Mouse (Mus musculus) hindbrain, embryonic 16.5 days (tissue): Measurements from ENCODE around the gene Smtn. TPM values are rescaled to one million over a fixed set of nuclear protein-coding genes. Genes with fewer than 3 reads are reported as not detected.

ENCODE experiments used
- ATAC-seq: fragments of 200-750 bp; cut with Nextera tagmentation; 2 replicates; pipeline ENCODE4 v1.8.0; 2017; ENCODE audit warnings: moderate TSS enrichment, moderate library complexity
- H3K27ac ChIP-seq: fragments of 300-500 bp; sonication (generic); 2 replicates; pipeline ENCODE4 v1.5.1; 2014; ENCODE audit warnings: low read depth, mild to moderate bottlenecking, control low read depth, low read length, moderate library complexity
- H3K27me3 ChIP-seq: fragments of 300-500 bp; sonication (generic); replicated peaks from 2 replicates; pipeline ENCODE4 v1.6.1; 2014; ENCODE audit warnings: low read length; ENCODE audit not compliant: control insufficient read depth, insufficient read depth
- H3K36me3 ChIP-seq: fragments of 300-500 bp; sonication (generic); 2 replicates; pipeline ENCODE4 v1.6.1; 2014; ENCODE audit warnings: mild to moderate bottlenecking, low read length, moderate library complexity, mixed read lengths; ENCODE audit not compliant: control insufficient read depth, insufficient read depth
- H3K4me1 ChIP-seq: fragments of 300-500 bp; sonication (generic); 2 replicates; pipeline ENCODE4 v1.6.1; 2014; ENCODE audit warnings: low read depth, low read length; ENCODE audit not compliant: control insufficient read depth, insufficient read depth
- H3K4me2 ChIP-seq: fragments of 300-500 bp; sonication (generic); 2 replicates; pipeline ENCODE4 v1.6.1; 2014; ENCODE audit warnings: mild to moderate bottlenecking, low read length, control low read depth, moderate library complexity
- H3K4me3 ChIP-seq: fragments of 300-500 bp; sonication (generic); 2 replicates; pipeline ENCODE4 v1.5.1; 2014; ENCODE audit warnings: mild to moderate bottlenecking, low read length, control low read depth, moderate library complexity
- H3K9ac ChIP-seq: fragments of 300-500 bp; sonication (generic); 2 replicates; pipeline ENCODE4 v1.6.1; 2014; ENCODE audit warnings: low read depth, mild to moderate bottlenecking, control low read depth, low read length, moderate library complexity
- H3K9me3 ChIP-seq: fragments of 300-500 bp; sonication (generic); 2 replicates; pipeline ENCODE4 v1.6.1; 2014; ENCODE audit warnings: mild to moderate bottlenecking, low read length, moderate library complexity; ENCODE audit not compliant: control insufficient read depth
- WGBS: fragments of 180-500 bp; shearing (Covaris S2); extraction: QIAGEN DNeasy Blood & Tissue Kit; methylation state at CpG from one replicate; pipeline ENCODE4 v1.1.7; 2014; 5-methylcytosine and 5-hydroxymethylcytosine counted together
- polyA plus RNA-seq: library from polyadenylated mRNA; unstranded; fragments of >200 nt; fragmentation: Nextera tagmentation; extraction: Ambion mirVana; gene quantifications from 2 replicates; pipeline ENCODE4 v1.2.1, GENCODE M21; 2015

Gene Smtn
- polyA plus RNA-seq, 1 experiment from 2014 or later = 15.2 TPM

- Histone ChIP-seq H3K36me3 (no peaks in the 10 kb centered on the region), H3K27ac (no peak overlapping the region), H3K4me1 (peaks cover 20% of the 10 kb centered on the region), H3K4me2 (peak overlapping the region; percentile 69), H3K9ac (no peak overlapping the region), H3K4me3 (peak overlapping the region; percentile 41), H3K27me3 (no peaks in the 10 kb centered on the region; the same call in 1 of the 2 replicates), H3K9me3 (no peaks in the 10 kb centered on the region)
- no peak for ATAC-seq
- WGBS = 60% methylated on average over 13 of the region's 13 CpGs
Measured at GRCm38 (mm10) chr11:3517846-3518732, 22.3 kb downstream of the Smtn start.

- peak; percentile 13; the same call in 1 of the 2 replicates for ATAC-seq
- no peak overlapping the region for H3K27ac ChIP-seq
- peak overlapping the region; percentile 69 for H3K4me2 ChIP-seq
- H3K9me3 ChIP-seq = no peaks in the 10 kb centered on the region
- H3K27me3 ChIP-seq = no peaks in the 10 kb centered on the region; the same call in 1 of the 2 replicates
- H3K36me3 ChIP-seq = no peaks in the 10 kb centered on the region
- 2% methylated on average over 50 of the region's 50 CpGs for WGBS
- H3K9ac ChIP-seq = peak overlapping the region; percentile 49
- H3K4me1 ChIP-seq = peaks cover 20% of the 10 kb centered on the region
- H3K4me3 ChIP-seq = peak overlapping the region; percentile 41
Measured at GRCm38 (mm10) chr11:3516859-3517845, 23.3 kb downstream of the Smtn start.

- H3K4me3 ChIP-seq = peak overlapping the region; percentile 56
- no peaks in the 10 kb centered on the region; the same call in 1 of the 2 replicates for H3K27me3 ChIP-seq
- WGBS = 77% methylated on average over 5 of the region's 5 CpGs
- peak overlapping the region; percentile 69 for H3K4me2 ChIP-seq
- ATAC-seq = no peak
- H3K4me1 ChIP-seq = peaks cover 20% of the 10 kb centered on the region
- no peaks in the 10 kb centered on the region for H3K9me3 ChIP-seq
- peak overlapping the region; percentile 49; the same call in 1 of the 2 replicates for H3K9ac ChIP-seq
- H3K27ac ChIP-seq = no peak overlapping the region
- H3K36me3 ChIP-seq = no peaks in the 10 kb centered on the region
Measured at GRCm38 (mm10) chr11:3516121-3516520, 24.3 kb downstream of the Smtn start.

GRCm38 (mm10) chr11:3515637-3516036, 24.8 kb downstream of the Smtn start:
- Histone ChIP-seq H3K4me1 (peaks cover 20% of the 10 kb centered on the region), H3K27ac (no peak overlapping the region), H3K9me3 (no peaks in the 10 kb centered on the region), H3K9ac (no peak overlapping the region), H3K27me3 (no peaks in the 10 kb centered on the region; the same call in 1 of the 2 replicates), H3K4me3 (peak overlapping the region; percentile 56), H3K4me2 (peak overlapping the region; percentile 69), H3K36me3 (no peaks in the 10 kb centered on the region)
- WGBS = 64% methylated on average over 4 of the region's 4 CpGs
- no peak for ATAC-seq

GRCm38 (mm10) chr11:3515216-3515615, 25.2 kb downstream of the Smtn start:
- Histone ChIP-seq H3K27me3 (no peaks in the 10 kb centered on the region; the same call in 1 of the 2 replicates), H3K4me1 (peaks cover 20% of the 10 kb centered on the region), H3K4me2 (peak overlapping the region; percentile 69), H3K4me3 (peak overlapping the region; percentile 56), H3K9me3 (no peaks in the 10 kb centered on the region), H3K27ac (peak overlapping the region; percentile 72; the same call in 1 of the 2 replicates), H3K36me3 (no peaks in the 10 kb centered on the region), H3K9ac (peak overlapping the region; percentile 70)
- ATAC-seq = peak; percentile 29
- WGBS = 9% methylated on average over 4 of the region's 4 CpGs

- H3K9me3 ChIP-seq = no peaks in the 10 kb centered on the region
- peak; percentile 88 for ATAC-seq
- H3K4me1 ChIP-seq = peaks cover 20% of the 10 kb centered on the region
- H3K4me2 ChIP-seq = peak within 1 kb of the TSS; percentile 69
- peak within 1 kb of the TSS; percentile 72; the same call in 1 of the 2 replicates for H3K27ac ChIP-seq
- peak within 1 kb of the TSS; percentile 56 for H3K4me3 ChIP-seq
- H3K36me3 ChIP-seq = no peaks in the 10 kb centered on the region
- peak within 1 kb of the TSS; percentile 70 for H3K9ac ChIP-seq
- H3K27me3 ChIP-seq = no peaks in the 10 kb centered on the region; the same call in 1 of the 2 replicates
- under 1% methylated on average over 23 of the region's 26 CpGs for WGBS
Measured at GRCm38 (mm10) chr11:3514529-3515054, 25.8 kb downstream of the Smtn start, which contains the start of gene Selenom. Gene Selenom, plus strand, starts transcription at chr11:3514684.

GRCm38 (mm10) chr11:3513291-3513690, 27.1 kb downstream of the Smtn start:
- H3K36me3 ChIP-seq = no peaks in the 10 kb centered on the region
- H3K9ac ChIP-seq = no peak overlapping the region
- no peak for ATAC-seq
- no peak overlapping the region for H3K27ac ChIP-seq
- no peaks in the 10 kb centered on the region; the same call in 1 of the 2 replicates for H3K27me3 ChIP-seq
- H3K4me2 ChIP-seq = no peak overlapping the region
- 87% methylated on average over 6 of the region's 6 CpGs for WGBS
- no peaks in the 10 kb centered on the region for H3K9me3 ChIP-seq
- no peak overlapping the region for H3K4me3 ChIP-seq
- H3K4me1 ChIP-seq = peaks cover 20% of the 10 kb centered on the region

- no peak overlapping the region for H3K9ac ChIP-seq
- H3K4me1 ChIP-seq = no peaks in the 10 kb centered on the region; the same call in 1 of the 2 replicates
- WGBS = 77% methylated on average over 2 of the region's 2 CpGs
- H3K27me3 ChIP-seq = no peaks in the 10 kb centered on the region
- ATAC-seq = no peak
- no peaks in the 10 kb centered on the region for H3K9me3 ChIP-seq
- H3K27ac ChIP-seq = no peak overlapping the region
- H3K36me3 ChIP-seq = no peaks in the 10 kb centered on the region
- no peak overlapping the region for H3K4me3 ChIP-seq
- no peak overlapping the region for H3K4me2 ChIP-seq
Measured at GRCm38 (mm10) chr11:3510321-3510720, 30.1 kb downstream of the Smtn start.
